Mouse (Mus musculus): ENCODE data around the gene Cc2d1b. TPM values are rescaled to one million over a fixed set of nuclear protein-coding genes. Genes with fewer than 3 reads are reported as not detected.

Cc2d1b gene
- total RNA-seq, 2 experiments from 2014 or later, result 26.5 to 26.9 TPM

GRCm38 (mm10) chr4:108637721-108638120, 18.0 kb downstream of the Cc2d1b start:
- DNase-seq (ENCODE audit: low spot score in 2 of 2), result no peak

GRCm38 (mm10) chr4:108638752-108639151, 19.0 kb downstream of the Cc2d1b start:
- no peak for DNase-seq (ENCODE audit: low spot score in 2 of 2)

- DNase-seq (ENCODE audit: low spot score in 2 of 2), result peak in 1 of 2 experiments; percentile 20
These were observed 44.7 kb downstream of the Cc2d1b start for GRCm38 (mm10) chr4:108664407-108664806.

Other genes with a start within 250 kb of the Cc2d1b start
- not detected for gene Shisal2a, start 236.6 kb upstream of the Cc2d1b start, total RNA-seq (2021)
- 1 to 10 TPM; 3.1 to 4.7 TPM for gene Gpx7, start 213.0 kb upstream of the Cc2d1b start, total RNA-seq (2021)
- gene Tut4, start 160.5 kb upstream of the Cc2d1b start, total RNA-seq (2021), result 10 to 100 TPM; 28.1 to 30.3 TPM
- 10 to 100 TPM; 25.7 to 27.7 TPM for gene Prpf38a, start 40.6 kb upstream of the Cc2d1b start, total RNA-seq (2021)
- under 1 TPM in 1 of 2 experiments, not detected in 1; 0.13 TPM for gene Orc1, start 40.5 kb upstream of the Cc2d1b start, total RNA-seq (2021)
- 1 to 10 TPM; 1.2 TPM for gene 3110021N24Rik, start 99.7 kb downstream of the Cc2d1b start, total RNA-seq (2021)
- 10 to 100 TPM; 55.2 to 55.3 TPM for gene Zfyve9, start 160.9 kb downstream of the Cc2d1b start, total RNA-seq (2021)
- gene Btf3l4, start 213.7 kb downstream of the Cc2d1b start, total RNA-seq (2021), result 10 to 100 TPM; 80.9 to 83.5 TPM
- 10 to 100 TPM; 33.5 to 35.5 TPM for gene Txndc12, start 214.7 kb downstream of the Cc2d1b start, total RNA-seq (2021)
- 10 to 100 TPM; 19.5 to 20.2 TPM for gene Kti12, start 227.8 kb downstream of the Cc2d1b start, total RNA-seq (2021)
- not detected for gene A730015C16Rik, start 228.7 kb downstream of the Cc2d1b start, total RNA-seq (2021)